Mouse (Mus musculus) cerebellum, adult 11 months (tissue): Measurements from ENCODE around the gene Lrfn1.
A peak's percentile ranks its signal among the peaks of the same experiment; 100 is the strongest.
"Not testable (repeated sequence)": the region's sequence is repeated elsewhere in the genome, so short reads cannot be mapped to it uniquely, and the experiment has no call there.

Source experiments
- DNase-seq: peaks from one replicate; pipeline ENCODE4 v3.0.0; 2022

Gene Lrfn1

DNA sequence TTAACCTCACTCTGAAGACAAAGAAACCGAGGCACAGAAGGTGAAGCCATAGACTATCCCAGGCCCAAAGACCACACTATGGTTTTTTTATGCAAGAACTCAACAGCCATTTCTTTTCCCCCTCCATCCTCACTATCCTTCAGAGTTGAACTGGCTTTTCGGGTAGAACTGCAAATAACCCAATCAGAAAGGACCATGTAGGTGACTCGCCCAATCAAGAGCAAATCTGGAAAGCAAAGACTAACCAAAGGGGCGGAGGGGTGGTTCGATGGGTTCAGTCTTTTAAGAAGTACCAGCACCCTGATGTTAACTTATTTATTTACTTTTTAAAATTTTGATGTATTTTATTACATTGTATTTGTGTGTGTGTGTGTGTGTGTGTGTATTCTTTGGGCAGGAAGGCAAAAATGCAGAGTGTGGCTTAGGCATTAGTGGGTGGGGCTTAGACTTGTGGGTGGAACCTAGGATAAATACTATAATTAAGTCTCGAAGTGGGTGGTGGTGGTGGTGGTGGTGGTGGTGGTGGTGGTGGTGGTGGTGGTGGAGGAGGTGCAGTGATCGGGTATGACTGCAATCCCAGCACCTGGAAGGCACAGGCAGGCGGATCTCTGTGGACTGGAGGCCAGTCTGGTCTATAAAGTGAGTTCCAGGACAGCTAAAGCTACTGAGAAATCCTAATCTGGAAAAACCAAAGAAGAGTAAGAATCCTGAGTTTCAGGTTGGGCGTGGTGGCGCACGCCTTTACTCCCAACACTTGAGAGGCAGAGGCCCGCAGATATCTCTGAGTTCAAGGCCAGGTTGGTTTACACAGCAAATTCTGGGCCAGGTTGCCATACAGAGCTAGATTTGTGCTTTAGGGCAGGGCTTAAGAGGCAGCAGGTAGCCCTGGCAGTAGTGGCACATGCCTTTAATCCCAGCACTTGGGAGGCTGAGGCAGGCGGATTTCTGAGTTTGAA lies 3.6 kb upstream of the Lrfn1 start:
- DNase-seq = no peak

DNA sequence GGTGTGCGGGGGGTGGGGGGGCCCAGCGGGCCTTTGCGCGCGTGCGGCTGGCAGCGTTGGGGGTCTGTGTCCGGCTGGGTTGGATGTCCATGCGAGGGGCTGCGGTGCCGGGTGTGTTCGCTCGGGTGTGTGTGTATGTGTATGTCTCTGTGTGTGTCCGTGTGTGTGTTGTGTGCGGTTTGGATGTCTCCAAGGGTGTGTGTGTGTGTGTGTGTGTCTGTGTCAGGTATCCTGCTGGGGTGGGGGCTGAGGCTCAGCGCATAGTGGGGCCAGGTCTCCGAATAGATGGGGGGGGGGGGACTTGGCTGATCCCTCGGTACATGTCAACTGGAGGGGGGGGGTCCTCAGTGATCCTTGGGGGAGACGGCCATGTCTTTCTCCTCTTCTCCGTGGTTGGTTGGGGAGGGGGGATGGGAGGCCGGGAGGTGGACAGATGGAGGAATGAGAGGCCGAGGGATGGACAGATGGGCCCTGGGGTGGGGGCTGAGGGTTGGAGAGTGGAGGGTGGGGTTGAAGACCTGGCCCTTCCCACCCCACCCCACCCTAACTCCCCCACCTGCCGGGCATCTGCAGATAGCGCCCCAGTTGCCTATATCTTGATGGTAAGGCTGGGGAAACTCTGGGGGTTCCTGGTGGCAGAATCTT lies 703 bp downstream of the Lrfn1 start:
- DNase-seq = no peak

DNA sequence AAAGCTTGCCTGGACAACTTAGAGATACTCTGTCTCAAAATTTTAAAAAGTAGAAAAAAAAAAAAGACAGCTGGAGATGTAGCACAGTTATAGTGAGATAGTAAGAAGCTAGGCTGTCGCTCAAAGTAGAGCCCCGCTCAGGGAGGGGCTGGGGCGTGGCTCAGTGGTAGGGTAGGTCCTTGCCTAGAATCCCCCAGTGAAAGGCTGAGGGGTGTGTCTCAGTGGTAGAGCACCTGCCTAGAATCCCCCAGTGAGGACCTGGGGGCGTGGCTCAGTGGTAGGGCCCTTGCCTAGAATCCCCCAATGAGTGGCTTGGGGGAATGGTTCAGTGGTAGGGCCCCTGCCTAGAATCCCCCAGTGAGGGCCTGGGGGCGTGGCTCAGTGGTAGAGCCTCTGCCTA lies 8.6 kb downstream of the Lrfn1 start:
- no peak for DNase-seq

DNA sequence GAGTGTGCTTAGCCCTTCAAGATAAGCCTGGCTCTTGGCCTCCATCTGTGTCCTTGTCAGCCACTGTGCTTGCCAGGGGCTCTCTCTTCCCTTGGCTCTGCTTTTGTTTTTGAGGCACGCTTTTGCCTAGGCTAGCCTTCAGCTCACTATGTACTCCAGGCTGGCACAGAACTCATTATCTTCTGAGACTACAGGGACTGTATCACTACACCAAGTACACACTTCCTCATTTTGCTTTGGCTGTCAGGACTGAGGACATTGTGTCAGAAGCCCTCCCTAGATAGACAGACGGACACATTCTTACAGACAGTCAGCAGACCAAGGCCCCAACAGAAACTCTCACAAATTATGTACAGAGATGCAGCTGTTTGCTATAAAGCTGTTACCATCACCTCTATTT lies 11.0 kb downstream of the Lrfn1 start:
- DNase-seq = no peak

DNA sequence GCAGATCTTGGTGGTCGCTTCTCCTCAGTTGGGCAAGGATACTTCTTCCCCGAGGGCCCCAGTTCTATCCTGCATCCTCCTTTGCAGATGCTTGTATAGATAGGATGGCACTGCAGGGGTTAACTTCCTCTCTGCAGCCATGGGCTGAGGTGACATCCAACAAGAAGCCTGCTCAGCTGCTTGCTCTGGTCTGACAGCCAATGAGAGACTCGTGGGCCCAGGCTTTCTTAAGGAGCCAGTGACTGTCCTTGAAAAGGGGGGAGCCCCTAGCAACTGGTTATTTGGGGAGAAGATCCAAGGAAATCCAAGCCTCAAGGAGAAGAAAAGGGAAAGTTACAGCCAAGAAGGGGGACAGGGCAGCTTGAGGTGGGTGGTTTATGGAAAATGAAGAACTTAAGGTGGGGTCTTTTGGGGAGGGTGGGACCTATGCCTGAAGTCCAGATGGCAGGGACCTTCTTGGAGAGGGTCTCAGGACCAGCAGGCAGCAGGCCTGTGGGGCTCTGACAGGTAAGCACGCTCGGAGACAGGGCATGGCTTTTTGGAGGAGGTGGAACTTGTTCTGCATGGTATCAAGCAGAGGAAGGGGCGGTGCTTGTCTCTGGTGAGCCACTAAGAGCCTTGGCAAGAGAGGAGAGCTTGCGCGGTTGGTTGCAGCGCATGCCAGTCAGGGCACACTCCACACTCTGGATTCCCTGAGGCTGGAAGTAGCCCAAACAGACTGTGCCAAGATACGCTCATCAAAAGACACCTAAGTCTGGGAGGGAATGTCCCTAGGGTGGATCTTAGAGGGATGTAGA lies 12.8 kb downstream of the Lrfn1 start:
- peak; percentile 85 for DNase-seq

DNA sequence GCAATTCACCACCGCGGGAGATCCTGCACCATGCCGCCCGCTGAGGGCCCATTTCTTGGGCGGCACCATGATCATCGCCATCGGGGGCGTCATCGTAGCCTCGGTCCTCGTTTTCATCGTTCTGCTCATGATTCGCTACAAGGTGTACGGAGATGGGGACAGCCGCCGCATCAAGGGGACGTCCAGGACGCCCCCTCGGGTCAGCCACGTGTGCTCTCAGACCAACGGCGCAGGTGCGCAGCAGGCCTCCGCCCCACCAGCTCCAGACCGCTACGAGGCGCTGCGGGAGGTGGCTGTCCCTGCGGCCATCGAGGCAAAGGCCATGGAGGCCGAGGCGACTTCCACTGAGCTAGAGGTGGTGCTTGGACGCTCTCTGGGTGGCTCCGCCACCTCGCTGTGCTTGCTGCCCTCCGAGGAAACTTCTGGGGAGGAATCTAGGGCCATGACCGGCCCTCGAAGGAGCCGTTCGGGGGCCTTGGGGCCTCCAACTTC lies 15.0 kb downstream of the Lrfn1 start:
- DNase-seq = no peak

DNA sequence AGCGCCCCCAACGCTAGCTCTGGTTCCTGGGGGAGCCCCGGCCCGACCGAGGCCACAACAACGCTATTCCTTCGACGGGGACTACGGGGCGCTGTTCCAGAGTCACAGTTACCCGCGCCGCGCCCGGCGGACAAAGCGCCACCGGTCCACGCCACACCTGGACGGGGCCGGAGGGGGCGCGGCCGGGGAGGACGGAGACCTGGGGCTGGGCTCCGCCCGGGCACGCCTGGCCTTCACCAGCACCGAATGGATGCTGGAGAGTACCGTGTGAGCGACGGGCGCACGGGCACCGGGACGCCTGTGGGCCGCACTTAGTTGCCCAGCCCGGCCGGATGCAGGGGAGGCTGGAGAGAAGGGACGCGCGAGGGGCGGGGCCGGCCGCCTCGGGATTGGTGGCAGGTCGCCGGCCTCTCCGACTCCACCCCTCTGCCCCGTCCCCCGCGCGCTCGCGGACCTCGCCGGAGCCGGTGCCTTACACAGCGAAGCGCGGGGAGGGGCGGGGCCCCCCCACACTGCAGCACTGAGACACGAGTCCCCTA lies 15.5 kb downstream of the Lrfn1 start:
- DNase-seq = no peak

DNA sequence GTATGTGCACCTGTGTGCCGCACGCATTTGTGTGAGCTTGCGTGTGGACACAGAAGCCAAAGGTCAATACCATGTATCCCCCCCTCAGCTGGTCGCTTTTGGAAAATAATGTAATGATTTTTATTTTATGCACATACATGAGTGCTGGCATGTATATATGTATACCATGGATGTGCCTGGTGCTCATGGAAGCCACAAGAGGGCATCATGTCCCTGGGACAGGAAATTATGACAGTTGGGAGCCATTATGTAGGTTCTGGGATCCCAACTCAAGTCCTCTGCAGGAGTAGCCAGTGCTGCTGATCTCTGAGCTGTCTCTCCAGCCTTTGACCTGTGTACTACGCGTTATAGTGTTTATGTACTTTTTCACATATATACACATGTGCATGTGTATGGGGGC lies 24.4 kb downstream of the Lrfn1 start:
- DNase-seq = no peak

DNA sequence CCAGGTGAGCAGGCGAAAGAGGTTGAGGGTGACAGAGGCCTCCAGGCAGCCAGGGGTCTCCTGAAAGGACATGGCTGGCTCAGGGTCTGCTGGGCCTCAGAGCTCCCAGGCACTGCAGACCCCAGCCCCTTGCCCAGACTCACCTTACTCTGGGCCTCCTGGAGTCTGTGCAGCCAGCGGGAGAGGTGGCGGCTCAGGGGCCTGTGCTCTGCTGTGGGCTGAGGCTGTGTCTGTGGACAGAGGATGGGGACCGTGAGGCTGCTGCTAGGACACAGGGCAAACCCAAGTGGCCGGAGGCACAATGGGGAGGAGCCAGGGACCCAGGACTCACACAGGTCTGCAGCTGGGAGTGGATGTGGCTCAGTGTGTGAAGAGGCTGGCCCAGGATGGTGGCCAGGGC lies 25.6 kb downstream of the Lrfn1 start:
- no peak for DNase-seq

DNA sequence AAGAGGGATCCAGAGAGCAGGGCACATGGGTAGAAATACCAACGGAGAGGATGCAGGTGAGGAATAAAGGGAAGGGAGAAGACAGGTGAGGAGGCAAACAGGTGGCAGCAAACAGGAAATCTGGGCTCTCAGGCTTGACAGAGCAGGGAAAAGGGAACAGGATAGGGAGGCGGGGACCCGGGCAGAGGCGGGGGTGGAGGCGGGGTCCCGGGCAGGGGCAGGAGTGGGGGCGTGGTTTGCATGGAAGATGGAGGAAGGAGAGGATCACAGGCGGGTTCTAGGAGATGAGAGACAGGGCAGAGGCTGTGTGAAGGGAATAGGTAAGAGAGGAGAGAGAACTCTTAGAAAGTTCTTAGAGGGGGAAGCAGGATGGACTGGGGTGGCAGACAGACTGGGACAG lies 27.1 kb downstream of the Lrfn1 start:
- no peak for DNase-seq

DNA sequence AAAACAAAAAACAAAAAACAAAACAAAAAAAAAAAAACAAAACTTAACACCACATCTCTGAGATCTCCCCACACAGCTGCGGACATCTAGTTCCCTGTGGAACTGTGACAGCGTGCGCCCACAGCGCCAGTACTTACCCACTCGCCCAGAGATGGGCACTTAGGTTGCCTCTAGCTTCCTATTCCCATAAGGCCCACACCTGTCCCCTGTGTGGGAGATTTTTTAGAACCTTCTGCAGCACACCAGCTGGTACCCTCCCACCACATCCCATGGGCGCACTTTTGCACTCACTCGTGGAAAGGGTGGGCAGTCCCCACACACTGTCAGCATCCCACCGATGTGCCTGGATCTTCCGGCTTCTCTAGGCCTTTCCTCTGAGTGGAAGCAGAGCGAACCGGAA lies 31.1 kb downstream of the Lrfn1 start:
- DNase-seq = no peak

DNA sequence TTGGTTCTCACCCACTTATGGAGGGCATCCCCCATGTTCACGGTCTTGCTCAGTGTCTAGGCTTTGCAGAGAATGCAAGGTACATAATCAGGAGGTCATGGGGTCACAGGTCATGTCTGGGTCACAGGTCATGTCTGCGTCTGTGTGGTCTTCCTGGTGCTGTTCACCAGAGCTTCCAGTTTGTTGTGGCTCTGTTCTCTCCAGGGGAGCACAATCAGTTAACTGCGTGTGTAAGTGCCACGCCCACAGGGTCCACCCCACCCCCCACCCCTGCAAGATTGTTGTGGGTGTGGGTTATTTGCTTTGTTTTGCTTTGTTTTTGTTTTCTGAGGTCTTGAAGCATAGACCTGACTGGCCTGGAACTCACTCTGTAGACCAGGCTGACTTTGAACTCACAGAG lies 32.4 kb downstream of the Lrfn1 start:
- DNase-seq = no peak

DNA sequence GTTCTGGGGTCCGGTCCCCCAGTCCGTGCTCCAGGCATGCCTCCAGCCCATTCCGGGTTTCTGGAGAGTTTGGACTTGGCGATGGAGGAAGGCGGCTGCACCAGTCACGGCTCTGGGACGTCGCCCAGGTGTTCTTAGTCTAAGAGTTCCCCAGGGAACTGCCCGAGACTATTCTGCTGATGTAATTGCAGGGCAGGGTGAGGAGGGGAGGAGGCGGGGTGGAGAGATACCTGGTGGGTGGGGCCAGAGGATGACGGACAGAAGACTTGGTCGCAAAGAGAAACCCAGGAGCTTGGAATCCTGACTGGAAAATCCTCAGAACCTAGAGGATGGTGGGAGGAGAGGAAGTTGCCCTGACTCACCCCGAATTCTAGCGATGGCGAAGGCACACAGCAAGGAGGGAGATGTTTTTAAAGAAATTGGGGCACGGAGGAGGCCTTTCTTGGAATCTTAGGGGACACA lies 36.3 kb downstream of the Lrfn1 start:
- no peak for DNase-seq

DNA sequence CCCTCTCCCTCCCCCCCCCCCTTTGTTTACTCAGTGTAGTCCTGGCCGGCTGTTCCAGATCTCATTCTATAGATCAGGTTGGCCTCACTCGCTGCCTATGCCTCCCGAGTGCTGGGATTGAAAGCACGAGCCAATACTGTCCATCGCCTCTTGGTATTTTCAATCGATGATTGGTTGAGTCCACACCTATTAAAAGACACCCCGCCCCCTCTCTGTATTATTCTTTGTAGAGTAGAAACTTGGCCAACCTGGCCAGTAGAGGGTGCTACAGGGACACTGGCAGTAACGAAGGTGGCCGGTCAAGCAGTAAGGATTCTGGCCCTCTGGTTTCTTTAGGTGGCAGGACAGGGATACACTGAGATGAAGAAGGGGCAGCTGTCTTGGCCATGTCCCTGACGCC lies 38.6 kb downstream of the Lrfn1 start:
- peak; percentile 69 for DNase-seq

DNA sequence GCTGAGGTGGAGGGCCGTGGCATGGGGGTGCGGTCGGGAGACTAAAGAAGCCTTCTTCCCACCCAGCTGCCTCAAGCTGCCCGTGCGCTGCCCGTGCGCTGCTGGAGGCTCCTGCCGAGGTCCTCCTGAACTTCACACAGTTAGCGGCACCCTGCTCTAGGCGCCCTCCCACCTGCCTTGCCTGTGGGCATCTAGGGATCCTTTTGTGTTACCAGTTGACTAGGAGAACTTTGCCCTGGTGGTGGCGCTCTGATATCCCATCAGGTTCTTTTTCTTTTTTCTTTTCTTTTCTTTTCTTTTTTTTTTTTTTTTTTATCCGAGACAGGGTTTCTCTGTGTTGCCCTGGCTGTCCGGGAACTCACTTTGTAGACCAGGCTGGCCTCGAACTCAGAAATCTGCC lies 39.1 kb downstream of the Lrfn1 start:
- no peak for DNase-seq

DNA sequence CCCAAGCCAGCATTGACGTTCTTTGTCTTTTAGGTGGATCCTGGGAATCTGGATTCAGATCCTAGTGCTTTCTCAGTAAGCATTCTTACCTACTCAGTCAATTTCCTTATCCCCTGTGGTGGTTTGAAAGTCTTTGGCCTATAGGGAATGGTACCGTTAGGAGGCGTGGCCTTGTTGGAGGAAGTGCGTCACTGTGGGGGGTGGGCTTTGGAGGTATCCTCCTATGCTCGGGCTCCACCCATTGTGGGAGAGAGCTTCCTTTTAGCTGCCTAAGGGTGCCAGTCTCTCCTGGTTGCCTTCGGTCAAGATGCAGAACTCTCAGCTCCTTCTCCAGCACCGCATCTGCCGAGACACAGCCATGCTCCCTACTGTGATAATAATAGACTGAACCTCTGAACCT lies 40.5 kb downstream of the Lrfn1 start:
- DNase-seq = no peak

DNA sequence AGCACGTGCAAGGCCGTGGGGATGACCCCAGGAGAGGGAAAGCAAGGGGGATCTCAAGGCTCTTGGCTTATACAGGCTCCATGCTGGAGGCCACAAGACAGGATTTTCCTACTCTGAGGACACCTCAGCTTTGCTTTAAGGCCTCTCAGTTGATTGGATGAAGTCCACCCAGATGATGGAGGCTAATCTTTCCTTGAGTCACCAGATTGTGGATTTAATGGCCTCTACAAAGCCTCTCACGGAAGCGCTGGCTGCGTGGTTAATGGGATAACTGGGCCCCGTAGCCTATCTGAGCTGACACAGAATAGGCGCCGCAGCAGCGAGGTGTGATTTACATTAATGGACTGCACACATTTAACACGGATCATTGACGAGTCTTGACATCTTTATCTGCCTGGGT lies 43.6 kb downstream of the Lrfn1 start:
- no peak for DNase-seq

DNA sequence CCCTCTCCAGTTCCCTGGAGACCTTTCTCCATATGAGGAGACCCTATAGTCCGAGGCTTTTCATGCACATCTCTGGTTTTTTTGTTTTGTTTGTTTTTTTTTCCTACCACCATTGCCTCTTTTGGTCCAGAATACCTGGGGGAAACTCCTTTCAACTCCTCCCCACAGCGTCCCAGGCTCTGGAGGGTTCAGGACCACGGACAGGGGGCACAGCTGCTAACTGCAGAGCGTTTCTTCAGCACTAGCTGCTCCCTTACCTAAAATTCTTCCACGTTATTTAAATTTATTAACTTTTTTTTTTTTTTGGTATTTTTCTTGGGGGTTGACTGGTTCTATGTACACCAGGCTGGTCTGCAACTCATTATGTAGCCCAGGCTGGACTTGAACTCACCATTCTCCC lies 53.8 kb downstream of the Lrfn1 start:
- no peak for DNase-seq

DNA sequence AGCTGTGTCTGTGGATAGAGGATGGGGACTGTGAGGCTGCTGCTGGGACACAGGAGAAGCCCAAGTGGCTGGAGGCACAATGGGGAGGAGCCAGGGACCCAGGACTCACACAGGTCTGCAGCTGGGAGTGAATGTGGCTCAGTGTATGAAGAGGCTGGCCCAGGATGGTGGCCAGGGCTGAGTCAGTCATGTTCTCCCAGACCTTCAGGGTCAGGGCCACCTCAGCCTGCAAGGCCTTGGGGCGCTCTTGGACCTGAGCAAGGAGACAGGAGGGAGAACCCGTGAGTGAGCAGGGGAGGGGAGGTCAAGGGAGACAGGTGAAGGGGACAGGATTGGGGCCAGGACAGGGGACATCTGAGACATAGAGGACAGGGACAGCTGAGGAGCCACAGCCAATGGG lies 57.3 kb downstream of the Lrfn1 start:
- DNase-seq = not testable (repeated sequence)

DNA sequence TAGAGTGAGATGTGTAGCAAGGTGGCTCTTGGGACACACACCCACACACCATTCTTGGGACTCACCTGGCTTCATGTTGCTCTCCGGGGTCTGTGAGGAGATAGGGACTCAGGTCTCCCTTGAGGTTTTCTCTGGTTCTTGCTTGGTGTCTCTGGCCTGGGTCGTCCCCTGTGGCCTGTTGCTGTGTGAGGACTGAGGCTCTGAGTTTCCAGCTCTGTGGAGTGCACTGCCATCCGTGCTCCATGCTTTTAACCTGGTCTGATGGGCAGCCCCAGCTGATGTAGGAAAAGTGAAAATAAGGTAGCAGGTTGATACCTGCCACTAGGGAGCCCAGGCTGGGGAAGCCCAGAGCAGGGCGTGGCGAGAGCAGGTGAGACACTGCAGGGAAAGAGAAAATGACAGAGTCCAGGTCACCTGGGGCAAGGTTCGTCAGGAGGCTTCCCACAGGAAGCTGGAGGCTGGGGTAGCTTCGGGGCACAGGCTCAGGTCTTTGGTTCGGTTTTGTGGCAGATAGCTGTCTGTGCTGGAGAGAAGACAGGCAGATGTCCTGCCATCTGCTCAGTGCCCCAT lies 58.7 kb downstream of the Lrfn1 start, which contains the start of gene Ifnl2:
TSS of gene Ifnl2 (minus strand) at position 51 of the 570 bp plus-strand sequence.
- not testable (repeated sequence) for DNase-seq

DNA sequence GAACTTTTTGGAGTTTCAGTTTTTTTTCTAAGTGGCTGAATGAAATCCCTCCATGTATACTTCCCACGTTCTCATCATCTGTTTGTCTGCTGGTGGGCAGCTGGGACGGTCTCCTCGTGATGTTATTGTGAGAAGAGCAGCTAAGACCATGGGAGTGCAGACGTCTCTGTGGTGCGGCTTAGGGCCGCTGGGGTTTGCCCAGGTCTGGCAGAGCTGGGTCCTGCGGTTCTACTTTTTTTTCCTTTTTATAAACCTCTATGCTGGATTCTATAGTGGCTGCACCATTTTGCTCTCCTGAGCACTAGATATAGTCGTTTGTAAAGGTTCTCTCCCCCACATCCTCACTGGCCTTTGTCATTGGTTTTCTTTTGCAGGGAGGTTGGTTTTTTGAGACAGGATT lies 59.7 kb downstream of the Lrfn1 start:
- DNase-seq = no peak
